Mouse (Mus musculus): ENCODE results near the gene Olfr1443.
"Not testable (repeated sequence)": the region's sequence is repeated elsewhere in the genome, so short reads cannot be mapped to it uniquely, and the experiment has no call there.

Gene Olfr1443

GRCm38 (mm10) chr19:12677812-12678211 is at the start of gene Olfr1443:
Gene Olfr1443, plus strand, starts transcription at chr19:12678112.
- no peak for DNase-seq (ENCODE audit: low read depth, low spot score)

- no peak for DNase-seq (ENCODE audit: low read depth, low spot score)
Observed at GRCm38 (mm10) chr19:12633176-12633575, 44.7 kb upstream of the Olfr1443 start, which contains the start of gene Glyat. Gene Glyat, plus strand, starts transcription at chr19:12633308.

GRCm38 (mm10) chr19:12634259-12634658 is 43.7 kb upstream of the Olfr1443 start:
- no peak for DNase-seq (ENCODE audit: low read depth, low spot score)

- DNase-seq (ENCODE audit: low read depth, low spot score) = no peak
Observed at GRCm38 (mm10) chr19:12634963-12635362, 42.9 kb upstream of the Olfr1443 start.

GRCm38 (mm10) chr19:12636863-12637262 is 41.0 kb upstream of the Olfr1443 start:
- DNase-seq (ENCODE audit: low read depth, low spot score) = no peak

- no peak for DNase-seq (ENCODE audit: low read depth, low spot score)
Observed at GRCm38 (mm10) chr19:12638049-12638448, 39.9 kb upstream of the Olfr1443 start.

- no peak for DNase-seq (ENCODE audit: low read depth, low spot score)
Observed at GRCm38 (mm10) chr19:12649511-12649910, 28.4 kb upstream of the Olfr1443 start.

- DNase-seq (ENCODE audit: low read depth, low spot score) = no peak
Observed at GRCm38 (mm10) chr19:12666156-12666555, 11.8 kb upstream of the Olfr1443 start.

- not testable (repeated sequence) for DNase-seq (ENCODE audit: low read depth, low spot score)
Observed at GRCm38 (mm10) chr19:12668601-12669000, 9.3 kb upstream of the Olfr1443 start.

GRCm38 (mm10) chr19:12670139-12670538 is 7.8 kb upstream of the Olfr1443 start, which contains the start of gene Olfr1442:
Gene Olfr1442, plus strand, starts transcription at chr19:12670439.
- DNase-seq (ENCODE audit: low read depth, low spot score) = no peak

GRCm38 (mm10) chr19:12671051-12671450 is 6.9 kb upstream of the Olfr1443 start:
- no peak for DNase-seq (ENCODE audit: low read depth, low spot score)

- DNase-seq (ENCODE audit: low read depth, low spot score) = no peak
Observed at GRCm38 (mm10) chr19:12684638-12685037, 6.7 kb downstream of the Olfr1443 start.

- DNase-seq (ENCODE audit: low read depth, low spot score) = no peak
Observed at GRCm38 (mm10) chr19:12685231-12685630, 7.3 kb downstream of the Olfr1443 start.

- no peak for DNase-seq (ENCODE audit: low read depth, low spot score)
Observed at GRCm38 (mm10) chr19:12695590-12695989, 17.7 kb downstream of the Olfr1443 start, which contains the start of gene Keg1. Gene Keg1, plus strand, starts transcription at chr19:12695786.

GRCm38 (mm10) chr19:12696221-12696620 is 18.3 kb downstream of the Olfr1443 start:
- DNase-seq (ENCODE audit: low read depth, low spot score) = no peak

- DNase-seq (ENCODE audit: low read depth, low spot score) = no peak
Observed at GRCm38 (mm10) chr19:12708458-12708857, 30.5 kb downstream of the Olfr1443 start.

- no peak for DNase-seq (ENCODE audit: low read depth, low spot score)
Observed at GRCm38 (mm10) chr19:12708986-12709385, 31.1 kb downstream of the Olfr1443 start.

- DNase-seq (ENCODE audit: low read depth, low spot score) = no peak
Observed at GRCm38 (mm10) chr19:12719189-12719588, 41.3 kb downstream of the Olfr1443 start.

GRCm38 (mm10) chr19:12720463-12720862 is 42.6 kb downstream of the Olfr1443 start:
- DNase-seq (ENCODE audit: low read depth, low spot score) = no peak

- not testable (repeated sequence) for DNase-seq (ENCODE audit: low read depth, low spot score)
Observed at GRCm38 (mm10) chr19:12720919-12721318, 43.0 kb downstream of the Olfr1443 start.

GRCm38 (mm10) chr19:12721596-12721995 is 43.7 kb downstream of the Olfr1443 start:
- DNase-seq (ENCODE audit: low read depth, low spot score) = not testable (repeated sequence)

- DNase-seq (ENCODE audit: low read depth, low spot score) = no peak
Observed at GRCm38 (mm10) chr19:12722308-12722707, 44.4 kb downstream of the Olfr1443 start.

- DNase-seq (ENCODE audit: low read depth, low spot score) = no peak
Observed at GRCm38 (mm10) chr19:12725851-12726250, 47.9 kb downstream of the Olfr1443 start.

GRCm38 (mm10) chr19:12731036-12731435 is 53.1 kb downstream of the Olfr1443 start:
- no peak for DNase-seq (ENCODE audit: low read depth, low spot score)

Data from WW6 (cell line).